Mouse (Mus musculus) E14TG2a.4 (cell line): ENCODE measurements at regions not wholly inside any gene's neighbourhood (a gene's known extent, or its start where the extent isn't known, plus 50 kb on each side); places are given as distances from the start of the nearest gene placed in this dataset.
A peak's percentile ranks its signal among the peaks of the same experiment; 100 is the strongest.

ENCODE experiments used
- H3K27me3 ChIP-seq: 2 replicates; pipeline ENCODE4 v1.6.1; 2014; ENCODE audit warnings: low read length, control low read depth; ENCODE audit not compliant: insufficient read depth
- H3K36me3 ChIP-seq: 2 replicates; pipeline ENCODE4 v1.6.1; 2014; ENCODE audit warnings: low read length, control low read depth; ENCODE audit not compliant: insufficient read depth
- H3K4me1 ChIP-seq: replicated peaks from 2 replicates; pipeline ENCODE4 v1.6.1; 2014; ENCODE audit warnings: low read depth, low read length, control low read depth
- H3K4me3 ChIP-seq: replicated peaks from 2 replicates; pipeline ENCODE4 v1.5.1; 2014; ENCODE audit warnings: mild to moderate bottlenecking, low read length
- H3K9me3 ChIP-seq: 2 replicates; pipeline ENCODE4 v1.6.1; 2014; ENCODE audit warnings: low read length, control low read depth
- CTCF ChIP-seq: conservative IDR thresholded peaks from 2 replicates; pipeline ENCODE4 v1.5.1; 2014; ENCODE audit warnings: low read length
- NANOG ChIP-seq: IDR thresholded peaks from 2 replicates; pipeline ENCODE4 v1.6.1; 2014; ENCODE audit warnings: borderline replicate concordance, low read length, mixed read lengths
- POU5F1 ChIP-seq: IDR thresholded peaks from 2 replicates; pipeline ENCODE4 v1.6.1; 2014; ENCODE audit warnings: low read length, borderline replicate concordance

DNA sequence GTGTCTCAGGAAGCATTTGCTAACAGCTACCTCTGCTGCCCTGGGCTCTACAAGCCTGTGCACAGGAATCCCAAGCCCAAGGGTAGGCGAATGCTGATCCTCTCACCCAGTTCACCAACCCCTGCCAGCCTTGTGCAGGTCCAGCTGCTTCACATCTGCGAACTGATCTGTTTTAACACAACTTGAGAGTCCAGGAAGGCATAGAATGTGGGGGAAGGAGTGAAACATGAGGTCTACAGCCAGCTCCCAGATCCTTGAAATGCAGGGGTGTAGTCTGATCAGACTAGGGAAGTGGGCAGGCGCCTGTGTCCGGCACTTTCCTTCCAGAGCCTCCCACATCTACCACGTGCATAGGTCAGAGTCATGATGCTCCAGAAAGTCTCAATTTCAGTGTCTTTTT lies 181.3 kb downstream of the Suds3 start:
- no peaks in the 10 kb centered on the region for H3K36me3 ChIP-seq
- no peaks in the 10 kb centered on the region for H3K9me3 ChIP-seq
- TF ChIP-seq NANOG (no peak), POU5F1 (no peak), CTCF (no peak)
- H3K4me1 ChIP-seq: no peaks in the 10 kb centered on the region
- H3K27me3 ChIP-seq: no peaks in the 10 kb centered on the region
- H3K4me3 ChIP-seq: no peak overlapping the region

GRCm38 (mm10) chr5:116934151-116934550 lies 181.8 kb downstream of the Suds3 start:
- Histone ChIP-seq H3K4me1 (no peaks in the 10 kb centered on the region), H3K4me3 (no peak overlapping the region)

GRCm38 (mm10) chr5:116933105-116933504 lies 182.8 kb downstream of the Suds3 start:
- no peak overlapping the region for H3K4me3 ChIP-seq
- no peaks in the 10 kb centered on the region for H3K4me1 ChIP-seq
- no peaks in the 10 kb centered on the region for H3K27me3 ChIP-seq
- H3K36me3 ChIP-seq: no peaks in the 10 kb centered on the region
- TF ChIP-seq CTCF (peak; percentile 67), NANOG (no peak)
- no peaks in the 10 kb centered on the region for H3K9me3 ChIP-seq

More at GRCm38 (mm10) chr5:116934151-116934550, 181.8 kb downstream of the Suds3 start:
- TF ChIP-seq NANOG: no peak
- no peak for TF ChIP-seq CTCF
- TF ChIP-seq POU5F1: no peak
- Histone ChIP-seq H3K27me3 (no peaks in the 10 kb centered on the region), H3K9me3 (no peaks in the 10 kb centered on the region), H3K36me3 (no peaks in the 10 kb centered on the region)

DNA sequence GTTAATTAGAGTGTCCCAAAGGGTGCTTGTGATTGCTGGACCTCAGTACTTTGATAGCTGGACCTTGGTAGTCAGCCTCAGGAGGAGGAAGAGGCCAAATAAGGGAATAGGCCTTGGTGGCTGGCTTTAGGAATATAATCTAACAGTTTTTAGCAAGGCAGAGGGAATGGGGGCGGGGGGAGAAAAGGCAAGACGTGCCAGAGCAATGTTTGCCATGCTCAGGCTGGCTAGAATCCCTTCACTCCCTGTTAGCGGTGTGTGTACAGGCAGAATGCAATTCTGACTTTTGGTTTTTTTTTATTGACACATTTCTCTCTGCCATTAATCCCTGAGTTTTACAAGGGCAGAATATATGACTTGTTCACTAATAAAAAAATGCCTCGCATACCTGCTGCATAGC lies 192.2 kb downstream of the Suds3 start:
- Histone ChIP-seq H3K27me3 (no peaks in the 10 kb centered on the region), H3K4me1 (peaks cover 12% of the 10 kb centered on the region), H3K4me3 (no peak overlapping the region), H3K9me3 (no peaks in the 10 kb centered on the region), H3K36me3 (no peaks in the 10 kb centered on the region)
- no peak for TF ChIP-seq NANOG
- TF ChIP-seq POU5F1: no peak
- no peak for TF ChIP-seq CTCF

DNA sequence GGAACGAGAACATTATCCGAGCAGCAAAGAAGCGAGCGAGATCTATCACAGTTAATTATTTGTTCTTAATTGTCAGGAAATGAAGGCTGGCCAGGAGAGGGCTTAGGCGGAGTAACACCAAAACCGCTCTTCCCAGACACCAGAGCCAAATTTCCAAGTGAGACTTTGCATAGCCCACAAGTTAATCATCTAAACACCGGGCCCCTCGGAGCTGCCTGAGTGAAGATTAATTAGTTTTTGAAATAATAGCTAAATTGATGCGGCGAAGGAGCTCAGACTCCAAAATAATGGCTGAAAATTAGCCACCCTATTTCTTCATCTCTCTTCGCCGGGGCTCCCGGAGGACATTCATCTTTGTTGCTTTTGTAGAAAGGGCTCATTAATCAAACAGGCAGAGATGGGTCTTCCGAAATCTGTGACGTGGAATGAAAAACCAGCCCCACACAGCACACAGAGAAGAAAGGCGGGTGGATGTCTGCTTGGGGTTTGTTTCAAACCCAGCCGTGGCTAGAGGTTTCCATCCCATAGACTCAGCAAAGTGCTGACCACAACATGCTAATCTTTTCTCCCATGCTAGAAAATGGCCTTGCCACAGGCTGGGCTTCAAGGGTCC lies 193.7 kb downstream of the Suds3 start:
- no peak for TF ChIP-seq CTCF
- TF ChIP-seq POU5F1: no peak
- TF ChIP-seq NANOG: no peak
- Histone ChIP-seq H3K4me3 (no peak overlapping the region), H3K36me3 (no peaks in the 10 kb centered on the region), H3K9me3 (no peaks in the 10 kb centered on the region), H3K4me1 (peaks cover 12% of the 10 kb centered on the region), H3K27me3 (no peaks in the 10 kb centered on the region)

DNA sequence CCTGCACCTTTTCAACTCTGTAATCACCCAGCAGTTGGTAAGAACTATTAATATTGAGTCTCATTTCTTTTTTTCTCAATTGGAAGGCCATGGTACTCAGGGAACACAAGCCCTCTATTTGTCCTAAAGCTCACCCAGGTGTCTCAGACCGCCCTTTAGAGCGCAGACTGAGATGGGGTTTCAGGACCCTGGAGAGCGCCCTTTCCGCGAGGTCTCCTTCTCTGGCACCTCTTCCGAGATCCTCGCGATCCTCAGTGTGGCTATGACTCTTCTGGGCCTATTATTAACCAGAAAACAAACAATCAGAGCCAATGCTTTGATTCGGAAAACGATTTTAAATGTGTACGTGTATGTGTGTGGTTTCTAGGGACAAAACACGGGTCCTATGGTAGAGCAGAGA lies 201.0 kb downstream of the Suds3 start:
- no peaks in the 10 kb centered on the region for H3K9me3 ChIP-seq
- no peak overlapping the region for H3K4me3 ChIP-seq

DNA sequence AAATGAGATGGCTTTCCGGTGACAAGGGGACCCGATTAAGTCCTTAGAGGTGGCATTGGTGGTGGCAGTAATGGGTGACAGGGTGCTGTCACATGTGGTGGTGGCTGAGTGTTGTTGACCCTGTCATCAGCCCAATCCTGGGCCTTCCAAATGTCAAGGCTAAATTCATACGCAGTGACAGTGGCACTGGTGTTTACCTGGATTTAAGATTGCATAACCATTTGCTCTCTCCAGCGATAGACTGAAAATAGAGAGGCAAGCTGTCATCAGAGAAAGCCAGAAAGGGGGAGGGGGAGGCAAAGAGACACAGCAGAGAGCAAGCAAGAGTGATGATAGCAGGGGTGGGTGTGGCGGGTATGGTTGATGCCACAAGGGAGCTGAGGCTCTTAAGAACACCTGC lies 215.1 kb downstream of the Suds3 start:
- TF ChIP-seq POU5F1 (no peak), NANOG (no peak), CTCF (no peak)
- H3K36me3 ChIP-seq: no peaks in the 10 kb centered on the region
- H3K4me1 ChIP-seq: no peaks in the 10 kb centered on the region
- no peaks in the 10 kb centered on the region for H3K27me3 ChIP-seq
- no peak overlapping the region for H3K4me3 ChIP-seq
- H3K9me3 ChIP-seq: peaks cover 9% of the 10 kb centered on the region

More for the DNA sequence above, 201.0 kb downstream of the Suds3 start:
- Histone ChIP-seq H3K36me3 (no peaks in the 10 kb centered on the region), H3K27me3 (peaks cover 8% of the 10 kb centered on the region; the same call in 1 of the 2 replicates), H3K4me1 (no peaks in the 10 kb centered on the region)
- TF ChIP-seq POU5F1 (no peak), NANOG (no peak), CTCF (no peak)

- no peaks in the 10 kb centered on the region for H3K36me3 ChIP-seq
Measured at GRCm38 (mm10) chr5:116897391-116897790, 218.5 kb downstream of the Suds3 start.

More at GRCm38 (mm10) chr5:116897391-116897790, 218.5 kb downstream of the Suds3 start:
- H3K4me1 ChIP-seq: peaks cover 15% of the 10 kb centered on the region
- H3K27me3 ChIP-seq: peaks cover 7% of the 10 kb centered on the region
- TF ChIP-seq CTCF (no peak), NANOG (no peak), POU5F1 (no peak)
- H3K9me3 ChIP-seq: no peaks in the 10 kb centered on the region
- H3K4me3 ChIP-seq: no peak overlapping the region
